Mouse (Mus musculus): ENCODE data around the gene A930033H14Rik.

GRCm38 (mm10) chr10:69213986-69214385 lies 1.1 kb upstream of the A930033H14Rik start:
- TF ChIP-seq CTCF (conservative IDR thresholded peaks at IDR 0.05; ENCODE audit: insufficient read depth, insufficient read length, low read depth, low read length) (no peak), POLR2A (IDR thresholded peaks at IDR 0.05; ENCODE audit: low read depth, low read length) (no peak)
